Mouse (Mus musculus): ENCODE results near the gene Sectm1a. TPM values are rescaled to one million over a fixed set of nuclear protein-coding genes. Genes with fewer than 3 reads are reported as not detected.

Sectm1a gene
- polyA plus RNA-seq (2014; fragmentation: Nextera tagmentation; extraction: Ambion mirVana) = 0.22 and 0.80 TPM in 2 replicates

DNA sequence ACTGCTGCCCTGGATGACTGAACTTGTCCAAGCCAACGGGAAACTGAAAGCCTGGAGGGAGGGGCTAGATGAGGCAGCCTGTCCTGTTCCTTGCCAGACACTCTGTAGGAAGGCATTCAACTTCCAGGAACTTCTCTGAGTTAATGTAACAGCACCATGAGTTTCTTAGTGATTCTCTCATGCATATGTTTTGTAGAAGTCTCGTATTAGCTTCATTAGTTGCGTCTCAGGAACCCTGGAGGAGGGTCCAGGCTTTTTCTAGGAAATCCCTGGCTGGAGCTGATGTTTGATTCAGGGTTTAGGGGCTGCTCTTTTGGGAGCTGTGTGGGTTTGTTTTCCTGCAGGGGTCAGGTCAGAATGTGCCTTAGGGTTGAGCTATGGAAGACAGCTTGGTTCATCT, at the start of gene Sectm1a:
Sectm1a (minus strand) TSS at position 101 of the 400 bp plus-strand sequence.
- Histone ChIP-seq H3K27me3 (replicated peaks; ENCODE audit: control insufficient read depth, insufficient read depth, low read length) (no peaks in the 10 kb centered on the region), H3K4me2 (ENCODE audit: low read depth, low read length) (no peak within 1 kb of the TSS), H3K9me3 (ENCODE audit: control insufficient read depth, low read length) (no peaks in the 10 kb centered on the region), H3K4me1 (ENCODE audit: control insufficient read depth, insufficient read depth, low read length) (no peaks in the 10 kb centered on the region), H3K4me3 (ENCODE audit: low read depth, low read length) (no peak within 1 kb of the TSS), H3K27ac (replicated peaks; ENCODE audit: low read depth, low read length) (no peak within 1 kb of the TSS), H3K9ac (ENCODE audit: low read depth, low read length) (no peak within 1 kb of the TSS), H3K36me3 (ENCODE audit: control insufficient read depth, insufficient read depth, low read length) (no peaks in the 10 kb centered on the region)
- ATAC-seq (ENCODE audit: low read depth) = no peak
- DNase-seq (ENCODE audit: low spot score) = no peak
- 55% methylated on average over 3 of the region's 3 CpGs for WGBS

GRCm38 (mm10) chr11:121129616-121130015, 48.6 kb upstream of the Sectm1a start:
- H3K27ac ChIP-seq (replicated peaks; ENCODE audit: low read depth, low read length) = no peak overlapping the region
- WGBS = 37% methylated on average over 1 of the region's 1 CpGs
- no peak for ATAC-seq (ENCODE audit: low read depth)
- no peaks in the 10 kb centered on the region for H3K9me3 ChIP-seq (ENCODE audit: control insufficient read depth, low read length)
- no peaks in the 10 kb centered on the region for H3K36me3 ChIP-seq (ENCODE audit: control insufficient read depth, insufficient read depth, low read length)
- no peak overlapping the region for H3K4me2 ChIP-seq (ENCODE audit: low read depth, low read length)
- DNase-seq (ENCODE audit: low spot score) = no peak
- H3K4me1 ChIP-seq (ENCODE audit: control insufficient read depth, insufficient read depth, low read length) = no peaks in the 10 kb centered on the region
- H3K27me3 ChIP-seq (replicated peaks; ENCODE audit: control insufficient read depth, insufficient read depth, low read length) = no peaks in the 10 kb centered on the region
- H3K4me3 ChIP-seq (ENCODE audit: low read depth, low read length) = no peak overlapping the region
- H3K9ac ChIP-seq (ENCODE audit: low read depth, low read length) = no peak overlapping the region

GRCm38 (mm10) chr11:121127441-121127840, 46.4 kb upstream of the Sectm1a start:
- no peak overlapping the region for H3K9ac ChIP-seq (ENCODE audit: low read depth, low read length)
- no peaks in the 10 kb centered on the region for H3K4me1 ChIP-seq (ENCODE audit: control insufficient read depth, insufficient read depth, low read length)
- DNase-seq (ENCODE audit: low spot score) (no peak), ATAC-seq (ENCODE audit: low read depth) (no peak)
- no peak overlapping the region for H3K27ac ChIP-seq (replicated peaks; ENCODE audit: low read depth, low read length)
- WGBS = 85% methylated on average over 3 of the region's 3 CpGs
- no peak overlapping the region for H3K4me3 ChIP-seq (ENCODE audit: low read depth, low read length)
- H3K36me3 ChIP-seq (ENCODE audit: control insufficient read depth, insufficient read depth, low read length) = no peaks in the 10 kb centered on the region
- no peaks in the 10 kb centered on the region for H3K27me3 ChIP-seq (replicated peaks; ENCODE audit: control insufficient read depth, insufficient read depth, low read length)
- no peaks in the 10 kb centered on the region for H3K9me3 ChIP-seq (ENCODE audit: control insufficient read depth, low read length)
- H3K4me2 ChIP-seq (ENCODE audit: low read depth, low read length) = no peak overlapping the region

GRCm38 (mm10) chr11:121126395-121126794, 45.4 kb upstream of the Sectm1a start:
- Histone ChIP-seq H3K4me2 (ENCODE audit: low read depth, low read length) (no peak overlapping the region), H3K27ac (replicated peaks; ENCODE audit: low read depth, low read length) (no peak overlapping the region), H3K9ac (ENCODE audit: low read depth, low read length) (no peak overlapping the region), H3K27me3 (replicated peaks; ENCODE audit: control insufficient read depth, insufficient read depth, low read length) (no peaks in the 10 kb centered on the region), H3K4me3 (ENCODE audit: low read depth, low read length) (no peak overlapping the region), H3K36me3 (ENCODE audit: control insufficient read depth, insufficient read depth, low read length) (no peaks in the 10 kb centered on the region), H3K9me3 (ENCODE audit: control insufficient read depth, low read length) (no peaks in the 10 kb centered on the region), H3K4me1 (ENCODE audit: control insufficient read depth, insufficient read depth, low read length) (no peaks in the 10 kb centered on the region)
- ATAC-seq (ENCODE audit: low read depth) (no peak), DNase-seq (ENCODE audit: low spot score) (no peak)
- WGBS = 77% methylated on average over 1 of the region's 1 CpGs

- H3K4me1 ChIP-seq (ENCODE audit: control insufficient read depth, insufficient read depth, low read length) = no peaks in the 10 kb centered on the region
- no peak overlapping the region for H3K4me2 ChIP-seq (ENCODE audit: low read depth, low read length)
- H3K9me3 ChIP-seq (ENCODE audit: control insufficient read depth, low read length) = no peaks in the 10 kb centered on the region
- H3K27me3 ChIP-seq (replicated peaks; ENCODE audit: control insufficient read depth, insufficient read depth, low read length) = no peaks in the 10 kb centered on the region
- H3K27ac ChIP-seq (replicated peaks; ENCODE audit: low read depth, low read length) = no peak overlapping the region
- DNase-seq (ENCODE audit: low spot score) (no peak), ATAC-seq (ENCODE audit: low read depth) (no peak)
- no peak overlapping the region for H3K9ac ChIP-seq (ENCODE audit: low read depth, low read length)
- no peaks in the 10 kb centered on the region for H3K36me3 ChIP-seq (ENCODE audit: control insufficient read depth, insufficient read depth, low read length)
- H3K4me3 ChIP-seq (ENCODE audit: low read depth, low read length) = no peak overlapping the region
- WGBS = 86% methylated on average over 3 of the region's 3 CpGs
These were observed 44.6 kb upstream of the Sectm1a start for GRCm38 (mm10) chr11:121125522-121126172.

DNA sequence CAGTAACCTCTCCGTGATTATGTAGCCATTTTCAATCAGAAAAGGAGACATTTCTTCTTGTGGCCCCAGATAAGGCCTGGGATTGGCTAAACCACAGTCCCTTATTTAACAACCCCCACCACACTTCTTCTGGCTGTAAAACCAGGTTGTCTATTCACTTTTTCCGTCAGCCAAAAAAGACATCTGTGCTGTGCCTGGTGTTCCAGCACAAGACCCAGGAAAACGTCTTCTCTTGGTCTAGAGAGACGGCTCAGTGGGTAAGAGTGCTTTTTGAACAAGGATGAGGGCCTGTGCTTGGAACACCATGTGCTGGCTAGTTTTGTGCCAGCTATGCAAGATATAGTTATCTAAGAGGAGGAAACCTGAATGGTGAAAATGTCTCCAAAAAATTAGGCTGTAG, 42.4 kb upstream of the Sectm1a start:
- 87% methylated on average over 4 of the region's 4 CpGs for WGBS
- H3K9me3 ChIP-seq (ENCODE audit: control insufficient read depth, low read length) = no peaks in the 10 kb centered on the region
- no peak for ATAC-seq (ENCODE audit: low read depth)

GRCm38 (mm10) chr11:121122024-121122670, 41.1 kb upstream of the Sectm1a start:
- Histone ChIP-seq H3K36me3 (ENCODE audit: control insufficient read depth, insufficient read depth, low read length) (no peaks in the 10 kb centered on the region), H3K4me2 (ENCODE audit: low read depth, low read length) (no peak overlapping the region), H3K9ac (ENCODE audit: low read depth, low read length) (no peak overlapping the region), H3K9me3 (ENCODE audit: control insufficient read depth, low read length) (no peaks in the 10 kb centered on the region), H3K27ac (replicated peaks; ENCODE audit: low read depth, low read length) (no peak overlapping the region), H3K4me3 (ENCODE audit: low read depth, low read length) (no peak overlapping the region), H3K4me1 (ENCODE audit: control insufficient read depth, insufficient read depth, low read length) (no peaks in the 10 kb centered on the region), H3K27me3 (replicated peaks; ENCODE audit: control insufficient read depth, insufficient read depth, low read length) (no peaks in the 10 kb centered on the region)
- ATAC-seq (ENCODE audit: low read depth) (no peak), DNase-seq (ENCODE audit: low spot score) (no peak)
- WGBS = 78% methylated on average over 2 of the region's 2 CpGs

More for the DNA sequence above, 42.4 kb upstream of the Sectm1a start:
- Histone ChIP-seq H3K27me3 (replicated peaks; ENCODE audit: control insufficient read depth, insufficient read depth, low read length) (no peaks in the 10 kb centered on the region), H3K4me1 (ENCODE audit: control insufficient read depth, insufficient read depth, low read length) (no peaks in the 10 kb centered on the region), H3K4me3 (ENCODE audit: low read depth, low read length) (no peak overlapping the region), H3K4me2 (ENCODE audit: low read depth, low read length) (no peak overlapping the region), H3K9ac (ENCODE audit: low read depth, low read length) (no peak overlapping the region), H3K36me3 (ENCODE audit: control insufficient read depth, insufficient read depth, low read length) (no peaks in the 10 kb centered on the region), H3K27ac (replicated peaks; ENCODE audit: low read depth, low read length) (no peak overlapping the region)
- DNase-seq (ENCODE audit: low spot score) = no peak

DNA sequence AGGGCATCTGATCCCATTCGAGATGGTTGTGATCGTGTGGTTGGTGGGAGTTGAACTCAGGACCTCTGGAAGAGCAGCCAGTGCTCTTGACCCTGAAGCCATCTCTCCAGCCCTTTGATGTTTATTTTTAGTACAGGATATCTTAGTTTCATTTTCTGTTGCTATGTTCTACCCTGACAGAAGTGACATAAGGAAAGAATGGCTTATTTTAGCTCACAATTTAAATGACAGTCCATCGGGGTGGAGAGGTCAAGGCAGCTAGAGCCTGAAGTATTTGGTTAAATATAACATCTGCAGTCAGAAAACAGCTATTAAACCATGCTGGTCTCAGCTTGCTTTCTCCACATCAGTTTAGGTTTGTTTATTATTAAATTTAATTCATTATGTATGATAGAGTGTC, 40.1 kb upstream of the Sectm1a start:
- Histone ChIP-seq H3K27ac (replicated peaks; ENCODE audit: low read depth, low read length) (no peak overlapping the region), H3K4me2 (ENCODE audit: low read depth, low read length) (no peak overlapping the region), H3K4me3 (ENCODE audit: low read depth, low read length) (no peak overlapping the region), H3K36me3 (ENCODE audit: control insufficient read depth, insufficient read depth, low read length) (no peaks in the 10 kb centered on the region), H3K4me1 (ENCODE audit: control insufficient read depth, insufficient read depth, low read length) (no peaks in the 10 kb centered on the region), H3K9me3 (ENCODE audit: control insufficient read depth, low read length) (no peaks in the 10 kb centered on the region), H3K9ac (ENCODE audit: low read depth, low read length) (no peak overlapping the region), H3K27me3 (replicated peaks; ENCODE audit: control insufficient read depth, insufficient read depth, low read length) (no peaks in the 10 kb centered on the region)
- 75% methylated on average over 3 of the region's 3 CpGs for WGBS
- DNase-seq (ENCODE audit: low spot score) = no peak
- no peak for ATAC-seq (ENCODE audit: low read depth)

- DNase-seq (ENCODE audit: low spot score) = no peak
- no peaks in the 10 kb centered on the region for H3K4me1 ChIP-seq (ENCODE audit: control insufficient read depth, insufficient read depth, low read length)
- 83% methylated on average over 3 of the region's 3 CpGs for WGBS
- no peak within 1 kb of the TSS for H3K4me2 ChIP-seq (ENCODE audit: low read depth, low read length)
- no peak for ATAC-seq (ENCODE audit: low read depth)
- no peaks in the 10 kb centered on the region for H3K27me3 ChIP-seq (replicated peaks; ENCODE audit: control insufficient read depth, insufficient read depth, low read length)
- no peak within 1 kb of the TSS for H3K4me3 ChIP-seq (ENCODE audit: low read depth, low read length)
- no peak within 1 kb of the TSS for H3K9ac ChIP-seq (ENCODE audit: low read depth, low read length)
- no peaks in the 10 kb centered on the region for H3K36me3 ChIP-seq (ENCODE audit: control insufficient read depth, insufficient read depth, low read length)
- H3K9me3 ChIP-seq (ENCODE audit: control insufficient read depth, low read length) = no peaks in the 10 kb centered on the region
- no peak within 1 kb of the TSS for H3K27ac ChIP-seq (replicated peaks; ENCODE audit: low read depth, low read length)
These were observed 37.6 kb upstream of the Sectm1a start, which contains the start of gene Tex19.2 for GRCm38 (mm10) chr11:121118577-121118976. Gene Tex19.2 (minus strand): TSS chr11:121118677.

Data from embryonic facial prominence, embryonic 14.5 days (tissue).